Mouse (Mus musculus) monocyte, adult 2 months (primary cell): ENCODE measurements at regions not wholly inside any gene's neighbourhood (a gene's known extent, or its start where the extent isn't known, plus 50 kb on each side); places are given as distances from the start of the nearest gene placed in this dataset.

Experiments used
- DNase-seq, 2 experiments: peaks; one replicate each; pipeline ENCODE4 v3.0.0; 2022; ENCODE audit warnings: low spot score in 2 of 2, low read depth in 1 of 2

GRCm38 (mm10) chr12:35248476-35248875 lies 201.5 kb downstream of the Snx13 start:
- DNase-seq: no peak

GRCm38 (mm10) chr12:35246226-35247014 lies 199.4 kb downstream of the Snx13 start:
- DNase-seq: no peak

GRCm38 (mm10) chr12:35232322-35232673 lies 185.3 kb downstream of the Snx13 start:
- DNase-seq: no peak

GRCm38 (mm10) chr12:35231414-35232321 lies 184.7 kb downstream of the Snx13 start:
- no peak for DNase-seq

- DNase-seq: no peak
Observed at GRCm38 (mm10) chr12:35220429-35220828, 173.4 kb downstream of the Snx13 start.

GRCm38 (mm10) chr12:35220002-35220401 lies 173.0 kb downstream of the Snx13 start:
- no peak for DNase-seq

- DNase-seq: no peak
Observed at GRCm38 (mm10) chr12:35216725-35217124, 169.7 kb downstream of the Snx13 start.

- no peak for DNase-seq
Observed at GRCm38 (mm10) chr12:35209399-35209798, 162.4 kb downstream of the Snx13 start.

- no peak for DNase-seq
Observed at GRCm38 (mm10) chr12:35207605-35208004, 160.6 kb downstream of the Snx13 start.

GRCm38 (mm10) chr12:35203398-35203797 lies 156.4 kb downstream of the Snx13 start:
- no peak for DNase-seq

- DNase-seq: no peak
Observed at GRCm38 (mm10) chr12:35200110-35200509, 153.1 kb downstream of the Snx13 start.
